Mouse (Mus musculus) hindbrain, embryonic 11.5 days (tissue): ENCODE results near the gene Mark1. TPM values are rescaled to one million over a fixed set of nuclear protein-coding genes. Genes with fewer than 3 reads are reported as not detected.
A peak's percentile ranks its signal among the peaks of the same experiment; 100 is the strongest.

Source experiments
- ATAC-seq: fragments of 200-750 bp; cut with Nextera tagmentation; 2 replicates; pipeline ENCODE4 v1.8.0; 2017; ENCODE audit warnings: mild to moderate bottlenecking, moderate TSS enrichment, moderate library complexity; ENCODE audit not compliant: low FRiP score
- DNase-seq: peaks from one replicate; pipeline ENCODE4 v3.0.0-alpha.2; 2015; ENCODE audit warnings: low spot score
- H3K27ac ChIP-seq: fragments of 300-500 bp; sonication (generic); 2 replicates; pipeline ENCODE4 v1.5.1; 2014; ENCODE audit warnings: mild to moderate bottlenecking, low read depth, low read length
- H3K27me3 ChIP-seq: fragments of 300-500 bp; sonication (generic); 2 replicates; pipeline ENCODE4 v1.6.1; 2014; ENCODE audit warnings: mild to moderate bottlenecking, low read length, moderate library complexity, mixed read lengths; ENCODE audit not compliant: control insufficient read depth, insufficient read depth
- H3K36me3 ChIP-seq: fragments of 300-500 bp; sonication (generic); 2 replicates; pipeline ENCODE4 v1.6.1; 2014; ENCODE audit warnings: mild to moderate bottlenecking, low read length, moderate library complexity, mixed read lengths; ENCODE audit not compliant: control insufficient read depth, insufficient read depth
- H3K4me1 ChIP-seq: fragments of 300-500 bp; sonication (generic); replicated peaks from 2 replicates; pipeline ENCODE4 v1.6.1; 2014; ENCODE audit warnings: low read length, mixed read lengths; ENCODE audit not compliant: control insufficient read depth, insufficient read depth
- H3K4me2 ChIP-seq: fragments of 300-500 bp; sonication (generic); replicated peaks from 2 replicates; pipeline ENCODE4 v1.6.1; 2014; ENCODE audit warnings: mild to moderate bottlenecking, low read depth, low read length
- H3K4me3 ChIP-seq: fragments of 300-500 bp; sonication (generic); 2 replicates; pipeline ENCODE4 v1.5.1; 2014; ENCODE audit warnings: low read depth, low read length
- H3K9ac ChIP-seq: fragments of 300-500 bp; sonication (generic); 2 replicates; pipeline ENCODE4 v1.6.1; 2014; ENCODE audit warnings: low read depth, low read length
- H3K9me3 ChIP-seq: fragments of 300-500 bp; sonication (generic); 2 replicates; pipeline ENCODE4 v1.6.1; 2016; ENCODE audit warnings: low read length; ENCODE audit not compliant: control insufficient read depth
- WGBS: fragments of 180-500 bp; shearing (Covaris S2); extraction: QIAGEN DNeasy Blood & Tissue Kit; methylation state at CpG from one replicate; pipeline ENCODE4 v1.1.7; 2014; 5-methylcytosine and 5-hydroxymethylcytosine counted together
- polyA plus RNA-seq: library from polyadenylated mRNA; unstranded; fragments of >200 nt; fragmentation: Nextera tagmentation; extraction: Ambion mirVana; gene quantifications from 2 replicates; pipeline ENCODE4 v1.2.1, GENCODE M21; 2014

The Mark1 gene
- polyA plus RNA-seq, 1 experiment from 2014 or later = 6.7 TPM

DNA sequence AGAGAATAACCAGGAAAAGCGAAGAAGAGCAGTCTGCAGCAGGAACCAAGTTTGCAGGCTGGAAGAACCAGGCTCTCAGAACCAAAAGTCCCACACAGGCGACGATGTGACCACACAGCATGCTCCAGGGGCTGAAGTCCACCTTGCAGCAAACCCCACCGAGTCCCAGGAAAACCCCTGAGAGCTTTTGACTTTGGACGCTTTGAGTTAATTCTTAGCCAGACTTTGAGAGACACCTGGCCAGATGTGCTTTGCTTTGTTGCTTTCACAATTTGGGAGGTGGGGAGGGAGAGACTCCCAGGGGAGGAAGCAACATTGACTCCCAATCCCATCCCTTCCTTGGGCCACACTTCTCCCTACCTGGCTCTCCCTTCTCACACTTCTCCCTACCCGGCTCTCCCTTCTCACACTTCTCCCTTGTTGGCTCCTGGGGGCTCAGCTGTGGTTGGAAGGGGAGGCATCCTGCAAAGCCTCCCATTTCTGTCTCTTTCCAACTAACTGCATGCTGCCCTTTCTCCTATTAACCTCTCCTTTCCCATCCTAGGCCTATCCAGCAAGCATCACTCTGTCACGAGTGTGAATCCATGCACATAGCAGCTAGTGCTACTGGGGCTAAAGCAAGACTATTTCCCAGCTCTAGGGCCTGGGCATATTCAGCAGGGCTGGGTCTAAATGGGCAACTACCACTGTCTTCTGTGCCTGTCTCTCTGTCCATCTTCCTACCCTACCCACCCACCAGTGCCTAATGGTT, 127.1 kb downstream of the Mark1 start:
- Histone ChIP-seq H3K36me3 (no peaks in the 10 kb centered on the region), H3K27me3 (no peaks in the 10 kb centered on the region), H3K4me1 (no peaks in the 10 kb centered on the region), H3K27ac (no peak overlapping the region), H3K4me3 (no peak overlapping the region), H3K4me2 (no peak overlapping the region), H3K9ac (no peak overlapping the region), H3K9me3 (no peaks in the 10 kb centered on the region)
- ATAC-seq (no peak), DNase-seq (no peak)
- 76% methylated on average over 7 of the region's 7 CpGs for WGBS

- Histone ChIP-seq H3K4me2 (no peak overlapping the region), H3K36me3 (no peaks in the 10 kb centered on the region), H3K4me1 (no peaks in the 10 kb centered on the region), H3K9ac (no peak overlapping the region), H3K27ac (no peak overlapping the region), H3K27me3 (no peaks in the 10 kb centered on the region), H3K9me3 (no peaks in the 10 kb centered on the region), H3K4me3 (no peak overlapping the region)
- no peak for DNase-seq
- no peak for ATAC-seq
- WGBS = 67% methylated on average over 1 of the region's 1 CpGs
These were observed 127.9 kb downstream of the Mark1 start for GRCm38 (mm10) chr1:184871506-184871905.

- no peaks in the 10 kb centered on the region for H3K4me1 ChIP-seq
- H3K4me3 ChIP-seq = no peak overlapping the region
- H3K27ac ChIP-seq = no peak overlapping the region
- no peaks in the 10 kb centered on the region for H3K36me3 ChIP-seq
- 85% methylated on average over 11 of the region's 11 CpGs for WGBS
- no peak overlapping the region for H3K4me2 ChIP-seq
- H3K9me3 ChIP-seq = no peaks in the 10 kb centered on the region
- no peak overlapping the region for H3K9ac ChIP-seq
- H3K27me3 ChIP-seq = no peaks in the 10 kb centered on the region
- no peak for ATAC-seq
- DNase-seq = no peak
These were observed 128.6 kb downstream of the Mark1 start for GRCm38 (mm10) chr1:184870646-184871385.

DNA sequence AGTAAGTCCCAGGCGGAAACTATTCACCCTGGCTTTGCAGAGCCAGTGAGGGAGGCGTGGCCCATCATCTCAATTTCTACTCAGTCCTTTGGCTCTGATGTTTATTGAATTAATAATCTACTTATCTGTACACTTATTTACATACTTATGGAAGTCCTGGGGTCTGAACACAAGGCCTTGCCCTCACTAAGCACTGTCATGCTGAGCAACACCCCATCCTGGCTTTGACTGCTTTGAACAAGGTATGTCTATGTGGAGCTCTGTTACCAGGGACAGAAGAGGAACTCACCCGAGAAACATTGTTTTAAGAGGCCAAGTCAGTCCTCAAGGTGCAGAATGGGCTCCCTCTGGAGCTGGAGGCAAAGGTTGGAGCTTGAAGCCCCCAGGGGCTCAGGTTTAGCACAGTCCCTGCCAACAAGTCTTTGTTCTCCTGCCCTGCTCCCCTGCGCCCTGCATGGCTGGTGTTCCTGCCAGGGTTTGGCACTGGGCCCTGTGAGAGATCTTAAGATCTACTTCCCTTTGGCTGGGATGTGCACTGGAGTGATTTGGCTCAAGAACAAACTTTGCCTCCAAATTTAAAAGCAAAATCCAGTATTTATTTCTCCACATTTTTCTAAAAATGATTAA, 129.3 kb downstream of the Mark1 start:
- Histone ChIP-seq H3K9me3 (no peaks in the 10 kb centered on the region), H3K4me3 (no peak overlapping the region), H3K27me3 (no peaks in the 10 kb centered on the region), H3K4me1 (no peaks in the 10 kb centered on the region), H3K36me3 (no peaks in the 10 kb centered on the region), H3K27ac (no peak overlapping the region), H3K4me2 (no peak overlapping the region), H3K9ac (no peak overlapping the region)
- WGBS = 75% methylated on average over 4 of the region's 4 CpGs
- ATAC-seq (no peak), DNase-seq (no peak)

DNA sequence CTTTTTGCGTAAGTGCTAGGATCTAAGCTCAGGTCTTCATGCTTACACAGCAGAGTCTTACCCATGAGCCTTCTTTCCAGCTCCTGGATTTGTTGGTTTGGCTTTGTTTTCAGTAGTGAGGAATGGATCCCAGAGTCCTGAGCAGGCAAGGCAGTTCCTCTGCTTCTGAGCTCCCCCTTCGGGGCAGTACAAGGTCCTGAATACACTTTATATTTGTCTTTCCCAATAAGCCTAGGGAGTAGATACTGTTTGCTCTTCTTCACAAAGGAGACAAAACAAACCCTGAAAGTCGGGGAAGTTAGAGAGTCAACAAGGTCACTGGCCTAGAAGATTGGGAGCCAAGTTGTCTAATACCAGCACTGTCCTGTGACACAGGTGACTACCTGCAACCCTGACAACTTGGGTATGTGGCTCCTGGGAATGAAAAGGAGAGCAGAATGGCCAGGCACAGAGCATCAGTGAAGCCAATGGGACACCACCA, 131.7 kb downstream of the Mark1 start:
- Histone ChIP-seq H3K4me2 (no peak overlapping the region), H3K27me3 (no peaks in the 10 kb centered on the region), H3K9ac (no peak overlapping the region), H3K9me3 (no peaks in the 10 kb centered on the region), H3K4me3 (no peak overlapping the region), H3K36me3 (no peaks in the 10 kb centered on the region), H3K4me1 (0 out of 2 replicates have a peak, but pooled peaks cover 2% of the 10 kb centered on the region), H3K27ac (no peak overlapping the region)
- 81% methylated on average over 3 of the region's 3 CpGs for WGBS
- no peak for ATAC-seq
- DNase-seq = no peak

- H3K9ac ChIP-seq = no peak overlapping the region
- H3K4me1 ChIP-seq = 0 out of 2 replicates have a peak, but pooled peaks cover 2% of the 10 kb centered on the region
- ATAC-seq (no peak), DNase-seq (peak; percentile 18)
- 22% methylated on average over 7 of the region's 7 CpGs for WGBS
- no peak overlapping the region for H3K4me3 ChIP-seq
- H3K27ac ChIP-seq = no peak overlapping the region
- no peak overlapping the region for H3K4me2 ChIP-seq
- H3K9me3 ChIP-seq = no peaks in the 10 kb centered on the region
- H3K27me3 ChIP-seq = no peaks in the 10 kb centered on the region
- no peaks in the 10 kb centered on the region for H3K36me3 ChIP-seq
These were observed 135.0 kb downstream of the Mark1 start for GRCm38 (mm10) chr1:184864381-184864801.

GRCm38 (mm10) chr1:184862636-184863035, 136.7 kb downstream of the Mark1 start:
- H3K4me3 ChIP-seq = no peak overlapping the region
- H3K4me2 ChIP-seq = no peak overlapping the region
- ATAC-seq = no peak
- H3K9me3 ChIP-seq = no peaks in the 10 kb centered on the region
- no peak for DNase-seq
- H3K27me3 ChIP-seq = no peaks in the 10 kb centered on the region
- H3K36me3 ChIP-seq = no peaks in the 10 kb centered on the region
- 88% methylated on average over 6 of the region's 6 CpGs for WGBS
- H3K9ac ChIP-seq = no peak overlapping the region
- H3K27ac ChIP-seq = no peak overlapping the region
- 0 out of 2 replicates have a peak, but pooled peaks cover 2% of the 10 kb centered on the region for H3K4me1 ChIP-seq

DNA sequence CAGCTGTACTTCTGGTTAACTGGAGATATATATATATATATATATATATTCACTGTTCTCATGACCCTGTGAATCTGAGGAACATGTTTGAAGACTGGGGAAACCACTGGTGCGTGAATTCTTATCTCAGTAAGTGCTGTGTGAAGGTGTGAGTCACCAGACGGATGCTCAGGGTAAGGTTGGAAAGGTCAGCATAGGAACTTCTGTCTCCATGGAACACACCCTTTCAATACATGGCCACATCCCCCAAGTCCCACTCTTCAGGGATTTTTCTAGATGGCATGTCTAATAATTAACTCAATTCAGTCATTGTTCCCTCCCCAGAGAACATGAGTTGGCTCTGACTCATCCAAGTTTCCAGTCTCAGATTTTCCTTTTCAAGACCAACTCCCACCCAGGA, 137.8 kb downstream of the Mark1 start:
- H3K9ac ChIP-seq = no peak overlapping the region
- no peak overlapping the region for H3K27ac ChIP-seq
- H3K36me3 ChIP-seq = no peaks in the 10 kb centered on the region
- no peak overlapping the region for H3K4me2 ChIP-seq
- H3K4me1 ChIP-seq = 0 out of 2 replicates have a peak, but pooled peaks cover 2% of the 10 kb centered on the region
- DNase-seq (no peak), ATAC-seq (no peak)
- H3K9me3 ChIP-seq = no peaks in the 10 kb centered on the region
- no peaks in the 10 kb centered on the region for H3K27me3 ChIP-seq
- H3K4me3 ChIP-seq = no peak overlapping the region
- WGBS = 80% methylated on average over 2 of the region's 2 CpGs
